Mouse (Mus musculus): ENCODE measurements around the gene Scd3.

GRCm38 (mm10) chr19:44263581-44263980 is 60.5 kb downstream of the Scd3 start:
- no peak for TF ChIP-seq CTCF (conservative IDR thresholded peaks at IDR 0.05; ENCODE audit: insufficient read depth, insufficient read length, low read depth, low read length)
- no peak for TF ChIP-seq POLR2A (IDR thresholded peaks at IDR 0.05; ENCODE audit: low read depth, low read length)

All from kidney, adult 2 months (tissue).